Mouse (Mus musculus) adrenal gland, adult 18-20 months (tissue): ENCODE data around the gene Yipf1. TPM values are rescaled to one million over a fixed set of nuclear protein-coding genes. Genes with fewer than 3 reads are reported as not detected.

Source experiments
- DNase-seq, 2 experiments: peaks; one replicate each; pipeline ENCODE4 v3.0.0; 2021 to 2022; ENCODE audit warnings: low spot score in 2 of 2
- total RNA-seq, 2 experiments: library from RNA; stranded (reverse); gene quantifications; 1 replicate in 1 of 2; 2 replicates in 1 of 2; pipeline ENCODE4 v1.2.3; 2021

Gene Yipf1
- total RNA-seq, 2 experiments from 2014 or later = 44.4 to 67.8 TPM

DNA sequence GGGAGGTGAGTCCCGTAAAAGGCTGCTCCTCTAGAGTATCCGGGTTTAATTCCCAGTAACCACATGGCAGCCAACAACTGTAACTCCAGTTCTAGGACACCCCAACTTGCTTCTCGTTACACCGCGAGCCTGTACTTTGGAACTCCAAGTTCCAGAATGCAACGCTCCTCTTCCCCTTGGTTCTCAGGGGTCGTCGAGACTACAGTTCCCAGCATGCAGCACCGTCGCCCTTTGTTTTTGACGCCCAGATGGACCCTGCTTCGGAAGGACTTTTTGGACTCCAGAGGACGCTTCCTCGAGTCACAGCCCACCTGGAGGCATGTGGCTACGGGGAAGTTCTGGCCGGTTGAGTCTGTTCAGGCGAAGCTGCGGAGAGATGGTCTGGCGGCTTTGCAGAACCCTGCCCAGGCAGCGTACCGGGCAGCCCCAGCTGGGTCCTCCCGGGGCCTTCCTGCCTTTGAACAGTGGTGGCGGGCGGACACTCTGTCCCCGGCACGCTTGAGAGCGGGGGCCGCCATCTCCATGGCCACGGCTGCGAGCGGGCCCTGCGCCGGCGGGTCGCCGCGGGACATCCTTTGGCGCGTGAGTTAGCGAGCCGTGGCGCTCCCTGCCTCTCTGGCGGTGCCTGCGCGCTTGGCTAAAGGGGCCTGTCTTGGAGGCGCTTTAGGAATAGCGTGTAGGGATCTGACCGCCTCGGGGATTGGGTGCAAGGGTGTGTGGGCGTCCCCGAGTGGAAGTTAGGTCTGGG, 53.6 kb downstream of the Yipf1 start, which contains the start of gene Ndc1:
Gene Ndc1, plus strand, starts transcription at position 218 of the 748 bp plus-strand sequence.
- DNase-seq = peak; percentile 73 to 76

DNA sequence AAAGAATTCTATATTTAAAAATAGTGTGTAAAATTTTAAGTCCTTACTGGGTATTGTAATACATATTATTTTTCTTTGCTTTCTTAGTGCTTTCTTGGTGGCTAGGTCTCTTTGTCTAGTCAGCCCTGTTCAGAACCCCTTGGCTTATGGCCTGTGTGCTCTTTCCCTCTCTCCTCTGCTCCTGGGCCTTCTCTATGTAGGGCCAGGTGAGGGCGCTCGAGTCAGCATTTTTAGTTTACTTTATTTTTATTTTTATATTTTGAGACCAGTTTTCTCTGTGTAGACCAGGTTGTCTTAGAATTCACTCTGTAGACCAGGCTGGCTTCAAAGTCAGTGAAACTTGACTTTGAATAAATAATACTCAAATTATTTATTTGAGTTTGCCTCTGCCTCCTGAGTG, 58.1 kb downstream of the Yipf1 start:
- no peak for DNase-seq

DNA sequence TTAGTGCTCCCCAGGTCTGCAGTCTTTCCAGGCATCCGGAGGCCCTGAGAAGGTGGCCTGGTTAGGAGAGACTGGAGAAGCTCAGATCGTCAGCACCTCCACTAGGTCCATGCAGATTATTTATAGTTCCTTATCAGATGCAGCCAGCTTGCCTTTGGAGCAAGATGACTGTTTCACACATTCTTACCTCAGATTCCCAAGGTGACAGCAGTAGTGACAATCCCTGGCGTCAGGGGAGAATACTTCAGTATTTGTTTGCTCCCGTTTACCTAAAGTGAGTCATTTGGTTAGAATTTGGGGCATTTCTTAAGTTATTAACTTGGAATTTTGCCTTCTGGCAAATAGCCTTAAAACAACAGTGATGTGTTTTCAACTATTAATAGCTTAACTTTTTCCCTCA, 60.5 kb downstream of the Yipf1 start:
- no peak for DNase-seq

DNA sequence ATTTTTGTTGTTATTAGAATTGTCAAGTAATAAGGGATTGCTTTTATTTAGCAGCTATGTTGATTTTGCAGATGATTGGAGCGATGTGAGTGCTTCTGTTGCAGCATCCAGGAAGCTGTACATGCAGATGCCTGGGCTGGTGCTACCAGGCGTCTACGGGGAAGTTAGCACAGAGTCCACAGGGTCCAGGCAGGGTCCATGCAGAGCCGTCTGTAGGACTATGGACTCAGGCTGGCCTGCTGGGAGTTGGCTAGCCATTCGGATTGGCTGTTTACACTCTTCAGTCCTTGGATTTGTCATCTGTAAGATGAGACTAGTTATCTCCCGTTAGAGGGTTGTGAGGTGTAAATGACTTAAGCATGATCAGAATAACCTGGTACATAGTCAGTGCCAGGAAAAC, 64.8 kb downstream of the Yipf1 start:
- DNase-seq = no peak

DNA sequence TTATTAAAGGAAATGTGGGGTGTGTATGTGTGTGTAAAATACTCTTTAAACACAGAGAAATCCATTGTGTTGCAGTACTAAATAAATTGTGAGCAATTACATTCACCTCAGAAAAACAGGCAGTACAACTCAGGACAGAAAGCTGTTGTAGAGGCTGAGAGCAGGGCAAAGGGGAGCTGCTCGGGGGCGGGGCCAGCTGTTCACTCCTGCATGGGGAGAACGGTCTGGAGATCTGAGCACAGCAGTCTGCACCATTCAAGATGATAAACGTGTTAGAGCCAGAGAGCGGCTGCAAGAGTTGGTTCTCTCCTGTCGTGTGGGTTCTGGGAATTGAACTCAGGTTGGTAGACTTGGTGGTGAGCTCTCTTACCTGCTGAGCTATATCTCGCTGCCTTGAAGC, 66.7 kb downstream of the Yipf1 start:
- no peak for DNase-seq

DNA sequence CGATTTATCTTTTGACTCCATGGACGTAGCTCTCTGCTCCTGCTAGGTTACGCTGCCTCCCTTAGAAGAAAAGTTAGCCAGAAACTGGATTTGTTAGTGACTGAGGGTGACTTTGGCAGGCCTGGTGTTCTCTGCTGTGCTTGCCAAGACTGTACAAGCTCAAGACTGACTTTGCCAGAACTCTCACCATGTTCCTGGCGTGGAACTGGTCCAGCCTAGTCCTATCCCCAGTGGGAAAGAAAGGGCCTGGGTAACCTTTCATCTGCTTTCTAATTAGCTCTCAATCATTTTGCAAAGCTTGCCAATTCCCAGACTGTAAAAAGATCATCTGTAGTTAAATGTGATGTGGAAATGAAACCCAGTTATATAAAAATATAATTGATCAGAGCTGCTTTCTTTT, 72.9 kb downstream of the Yipf1 start:
- no peak for DNase-seq

DNA sequence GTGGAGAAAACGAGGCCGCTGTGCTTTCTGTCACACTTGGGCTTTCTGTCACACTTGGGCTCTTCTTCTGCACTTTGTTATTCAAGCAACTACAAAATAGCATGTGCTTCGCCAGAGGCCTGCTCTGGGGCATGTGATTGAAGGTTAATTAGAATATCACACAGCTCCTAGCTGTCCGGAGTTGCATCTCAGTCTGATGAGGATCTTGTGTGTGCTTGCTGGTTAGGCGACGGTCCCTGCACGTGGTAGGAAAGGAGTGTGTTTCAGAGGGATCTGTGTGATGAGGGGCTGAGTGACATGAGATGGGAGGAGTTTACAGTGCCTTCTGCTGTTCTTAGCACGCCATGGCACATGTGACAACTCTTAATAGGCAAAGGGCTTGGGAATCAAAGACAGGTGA, 73.3 kb downstream of the Yipf1 start:
- DNase-seq = no peak

DNA sequence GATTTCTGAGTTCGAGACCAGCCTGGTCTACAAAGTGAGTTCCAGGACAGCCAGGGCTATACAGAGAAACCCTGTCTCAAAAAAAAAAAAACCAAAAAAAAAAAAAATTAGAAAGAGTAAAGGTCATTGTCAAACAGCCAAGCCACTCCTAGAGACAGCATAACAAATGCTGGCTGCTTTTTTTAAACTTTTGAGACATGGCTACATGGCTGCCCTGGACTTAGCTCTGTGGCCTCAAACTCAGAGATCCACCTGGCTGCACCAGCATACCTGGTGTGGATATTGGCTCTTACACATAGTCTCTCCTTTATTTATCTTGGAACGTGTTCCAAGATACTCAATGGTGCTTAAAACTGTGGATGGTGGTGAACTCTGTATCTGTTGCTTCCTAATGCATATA, 74.1 kb downstream of the Yipf1 start:
- no peak for DNase-seq

DNA sequence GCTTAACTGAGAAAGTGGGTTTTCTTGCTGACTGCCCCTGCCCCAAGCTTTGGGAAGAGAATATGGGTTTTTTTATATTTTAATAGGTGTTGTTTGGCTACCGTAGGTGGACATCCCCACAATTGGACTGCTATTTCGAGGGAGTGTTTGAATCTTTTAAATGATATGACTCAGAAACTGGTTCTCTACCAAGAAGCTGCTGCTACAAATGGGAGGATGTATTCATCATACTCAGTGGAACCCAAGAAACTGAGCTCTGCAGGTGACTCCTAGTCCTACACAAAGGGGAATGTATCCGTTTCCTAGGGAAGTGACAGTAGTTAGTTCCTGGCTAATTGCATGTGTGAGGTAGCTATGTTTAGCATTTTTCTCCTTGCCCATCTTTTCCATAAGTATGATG, 75.2 kb downstream of the Yipf1 start:
- no peak for DNase-seq

DNA sequence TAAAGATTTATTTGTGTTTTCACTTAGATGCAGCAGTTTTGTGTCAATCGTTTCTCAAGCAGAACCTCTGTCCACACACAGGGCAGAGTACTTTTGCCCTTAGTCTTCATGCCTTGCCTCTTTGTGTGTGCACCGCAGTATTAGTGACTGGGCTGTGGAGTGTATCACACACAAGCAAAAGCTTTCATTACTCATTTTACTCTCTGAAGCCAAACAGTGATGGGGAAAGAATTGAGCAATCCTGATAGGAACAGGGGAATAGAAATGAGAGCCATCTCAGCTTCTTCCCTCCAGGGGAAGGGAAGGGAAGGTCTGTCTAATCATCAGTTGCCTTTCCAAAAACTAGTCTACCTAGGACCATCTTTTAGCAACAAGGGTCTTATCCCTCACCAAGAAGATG, 79.6 kb downstream of the Yipf1 start:
- DNase-seq = no peak

Other genes with a start within 250 kb of the Yipf1 start
- 100 to 1,000 TPM in 1 of 2 experiments, 10 to 100 TPM in 1; 94.2 to 105 TPM for gene Mrpl37, start 247.5 kb upstream of the Yipf1 start, total RNA-seq
- gene Cyb5rl, start 247.4 kb upstream of the Yipf1 start, total RNA-seq = 10 to 100 TPM; 19.8 to 23.1 TPM
- gene Cdcp2, start 217.5 kb upstream of the Yipf1 start, total RNA-seq = not detected
- 100 to 1,000 TPM; 341 to 403 TPM for gene Tmem59, start 136.0 kb upstream of the Yipf1 start, total RNA-seq
- 10 to 100 TPM; 21.0 to 27.7 TPM for gene Tceanc2, start 135.2 kb upstream of the Yipf1 start, total RNA-seq
- gene Ldlrad1, start 105.2 kb upstream of the Yipf1 start, total RNA-seq = not detected
- gene Lrrc42, start 60.8 kb upstream of the Yipf1 start, total RNA-seq = 10 to 100 TPM; 18.9 to 19.9 TPM
- 10 to 100 TPM; 17.3 to 20.3 TPM for gene Hspb11, start 60.8 kb upstream of the Yipf1 start, total RNA-seq
- under 1 TPM in 1 of 2 experiments, not detected in 1; 0.43 TPM for gene Dio1, start 7.2 kb upstream of the Yipf1 start, total RNA-seq
- gene Ndc1, start 53.4 kb downstream of the Yipf1 start, total RNA-seq = 10 to 100 TPM; 11.4 to 12.3 TPM
- 1 to 10 TPM in 1 of 2 experiments, under 1 TPM in 1; 0.23 to 1.1 TPM for gene Glis1, start 120.2 kb downstream of the Yipf1 start, total RNA-seq